Mouse (Mus musculus): Measurements from ENCODE around the gene B3galt5. TPM values are rescaled to one million over a fixed set of nuclear protein-coding genes. Genes with fewer than 3 reads are reported as not detected.

Gene B3galt5
- 10 to 100 TPM; 40.5 to 45.0 (median 41.1) TPM for total RNA-seq (2022)

GRCm38 (mm10) chr16:96235366-96235970 lies at the start of gene B3galt5:
TSS of gene B3galt5 (plus strand) at chr16:96235801.
- DNase-seq (ENCODE audit: low spot score in 2 of 2) = no peak

GRCm38 (mm10) chr16:96187619-96188018 lies 48.0 kb upstream of the B3galt5 start:
- no peak for DNase-seq (ENCODE audit: low spot score in 2 of 2)

GRCm38 (mm10) chr16:96191531-96192506 lies 43.8 kb upstream of the B3galt5 start, which contains the start of gene Lca5l:
TSS of gene Lca5l (minus strand) at chr16:96192271.
- peak; percentile 98 for DNase-seq (ENCODE audit: low spot score in 2 of 2)

DNA sequence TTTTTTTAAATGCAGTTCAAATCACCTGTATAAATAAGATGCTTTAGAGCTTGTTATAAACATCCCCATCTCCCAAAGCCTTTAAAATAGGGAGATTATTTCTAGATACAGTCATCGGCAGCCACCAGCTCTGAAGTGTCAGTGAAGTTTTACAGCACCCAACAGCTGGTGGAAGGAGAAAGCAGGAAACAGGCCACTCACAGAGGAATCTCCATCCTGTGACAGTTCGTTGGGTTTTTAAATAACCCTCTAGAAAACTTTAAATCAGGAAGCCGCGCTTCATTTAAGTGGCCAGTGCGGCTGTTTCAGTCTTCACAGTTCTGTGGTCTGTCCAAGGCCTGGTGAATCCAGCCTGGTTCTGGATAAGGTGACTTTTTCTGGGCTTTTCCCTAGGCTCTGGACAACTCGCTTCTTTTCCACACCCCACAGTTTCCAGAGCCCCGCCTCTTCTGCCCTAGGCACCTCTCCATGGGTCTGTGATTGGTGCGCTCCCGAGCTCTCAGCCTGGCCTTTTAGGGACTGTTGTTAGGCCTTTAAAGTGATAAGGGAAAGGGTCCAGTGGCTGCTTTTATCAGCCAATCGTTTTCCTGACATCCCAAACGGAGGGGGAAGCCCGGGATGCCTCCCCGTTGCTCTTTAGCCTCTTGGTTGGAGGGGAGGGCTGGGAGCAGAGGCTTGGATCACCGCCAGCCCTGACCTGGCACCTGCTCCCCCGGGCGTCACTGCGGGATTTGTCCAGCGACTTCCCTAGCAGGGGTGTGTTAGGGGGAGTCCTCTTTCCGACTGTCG lies 35.5 kb upstream of the B3galt5 start, which contains the start of gene Sh3bgr:
Sh3bgr (plus strand) TSS at position 538 of the 789 bp plus-strand sequence.
- DNase-seq (ENCODE audit: low spot score in 2 of 2) = no peak

- DNase-seq (ENCODE audit: low spot score in 2 of 2) = no peak
Observed at GRCm38 (mm10) chr16:96200702-96201028, 34.9 kb upstream of the B3galt5 start.

- no peak for DNase-seq (ENCODE audit: low spot score in 2 of 2)
Observed at GRCm38 (mm10) chr16:96201485-96202232, 33.9 kb upstream of the B3galt5 start.

DNA sequence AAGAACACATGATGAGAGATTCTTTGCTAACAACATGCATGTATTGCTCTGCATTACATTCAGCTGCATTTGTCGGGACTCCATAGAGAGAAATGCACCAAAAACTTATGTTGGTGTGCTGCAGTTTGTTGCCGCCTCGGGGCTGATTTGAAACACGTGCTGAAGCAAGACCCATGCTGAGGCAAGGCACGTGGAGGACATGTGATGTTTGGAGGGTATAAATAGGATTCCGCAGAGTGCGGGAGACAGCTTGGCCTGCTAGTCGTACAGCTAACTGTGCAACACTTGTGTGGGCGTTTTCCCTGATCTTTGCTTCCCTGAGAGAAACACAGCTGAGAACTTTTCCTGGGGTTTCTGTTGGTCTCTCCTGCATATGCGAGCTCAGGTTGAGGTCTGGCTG lies 25.8 kb upstream of the B3galt5 start:
- DNase-seq (ENCODE audit: low spot score in 2 of 2) = no peak

GRCm38 (mm10) chr16:96210856-96211255 lies 24.7 kb upstream of the B3galt5 start:
- no peak for DNase-seq (ENCODE audit: low spot score in 2 of 2)

- DNase-seq (ENCODE audit: low spot score in 2 of 2) = no peak
Observed at GRCm38 (mm10) chr16:96213027-96213426, 22.6 kb upstream of the B3galt5 start.

- DNase-seq (ENCODE audit: low spot score in 2 of 2) = no peak
Observed at GRCm38 (mm10) chr16:96221491-96221890, 14.1 kb upstream of the B3galt5 start.

DNA sequence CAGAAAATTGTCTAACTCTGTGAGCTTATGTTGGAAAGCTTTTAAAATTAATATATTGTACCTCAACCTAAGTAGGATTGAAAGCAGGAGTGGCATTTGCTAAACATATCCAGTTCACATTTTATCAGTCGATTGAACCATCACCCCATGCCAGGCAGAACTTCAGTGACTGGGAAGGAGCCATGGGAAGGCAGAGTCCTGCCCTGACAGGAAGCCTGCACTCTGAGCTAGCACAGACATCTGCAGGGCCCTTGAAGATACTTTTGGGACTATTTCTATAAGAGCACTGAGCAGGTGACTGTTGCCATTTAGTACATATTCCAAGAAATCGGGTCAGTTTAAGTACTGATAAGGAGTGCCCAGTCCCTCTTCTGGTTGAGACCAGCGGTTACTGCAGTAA lies 13.6 kb upstream of the B3galt5 start:
- DNase-seq (ENCODE audit: low spot score in 2 of 2) = no peak

DNA sequence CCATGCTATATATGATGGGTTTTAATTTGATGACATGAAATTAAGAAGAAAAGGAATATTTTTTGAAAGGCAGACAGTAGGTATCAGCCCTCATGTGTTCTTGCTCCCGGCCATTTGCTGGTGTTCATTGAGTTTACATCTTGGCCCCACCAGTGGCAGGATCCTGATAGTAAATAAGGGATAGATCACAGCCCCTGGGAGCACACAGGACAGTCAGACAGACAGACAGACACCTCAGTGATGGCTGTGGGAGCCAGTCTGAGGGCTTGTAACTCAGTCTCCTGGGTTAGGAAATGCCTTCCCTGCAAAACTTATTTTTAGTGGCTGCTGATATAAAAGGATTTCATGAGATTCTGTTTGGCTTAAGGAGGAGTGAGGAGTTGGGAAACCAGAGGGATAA lies 13.1 kb upstream of the B3galt5 start:
- no peak for DNase-seq (ENCODE audit: low spot score in 2 of 2)

DNA sequence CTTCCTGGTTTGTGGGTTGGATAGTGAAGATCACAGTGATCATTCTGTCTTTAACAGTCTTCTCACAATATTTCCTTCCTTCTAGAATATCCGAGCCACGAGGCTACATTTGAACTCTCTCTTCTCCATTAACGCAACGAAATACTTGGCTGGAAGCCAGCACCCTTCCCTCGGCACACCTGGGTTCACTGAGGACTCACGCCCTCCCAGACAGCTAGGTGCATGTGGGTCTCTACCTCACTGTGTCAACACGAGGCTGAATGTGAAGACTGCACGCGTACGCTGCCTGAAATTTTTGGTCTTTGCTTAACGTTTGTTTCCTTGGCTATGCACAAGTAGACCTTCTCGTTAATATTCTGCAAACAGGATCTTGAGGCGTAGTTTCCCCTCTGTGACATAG lies 7.2 kb upstream of the B3galt5 start:
- no peak for DNase-seq (ENCODE audit: low spot score in 2 of 2)

- no peak for DNase-seq (ENCODE audit: low spot score in 2 of 2)
Observed at GRCm38 (mm10) chr16:96229044-96229555, 6.5 kb upstream of the B3galt5 start.

GRCm38 (mm10) chr16:96230411-96230810 lies 5.2 kb upstream of the B3galt5 start:
- peak; percentile 30 to 39 for DNase-seq (ENCODE audit: low spot score in 2 of 2)

DNA sequence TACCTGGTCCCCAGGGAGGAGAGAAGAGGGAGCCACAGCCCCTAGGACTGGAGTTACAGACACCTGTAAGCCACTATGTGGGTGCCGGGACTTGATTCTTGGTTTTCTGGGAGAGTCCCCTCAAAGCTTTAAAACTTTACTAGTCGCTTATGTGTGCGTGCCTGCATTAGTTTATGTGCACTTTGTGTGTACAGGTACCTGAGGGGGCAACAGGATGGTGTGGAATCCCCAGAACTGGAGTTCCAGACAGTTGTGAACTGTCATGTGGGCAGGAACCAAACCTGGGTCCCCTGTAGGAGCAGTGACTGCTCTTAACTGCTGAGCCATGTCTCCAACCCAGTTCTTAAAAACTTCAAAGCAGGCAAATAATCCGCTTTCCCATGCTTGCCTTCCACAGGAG lies 4.3 kb upstream of the B3galt5 start:
- DNase-seq (ENCODE audit: low spot score in 2 of 2) = no peak

DNA sequence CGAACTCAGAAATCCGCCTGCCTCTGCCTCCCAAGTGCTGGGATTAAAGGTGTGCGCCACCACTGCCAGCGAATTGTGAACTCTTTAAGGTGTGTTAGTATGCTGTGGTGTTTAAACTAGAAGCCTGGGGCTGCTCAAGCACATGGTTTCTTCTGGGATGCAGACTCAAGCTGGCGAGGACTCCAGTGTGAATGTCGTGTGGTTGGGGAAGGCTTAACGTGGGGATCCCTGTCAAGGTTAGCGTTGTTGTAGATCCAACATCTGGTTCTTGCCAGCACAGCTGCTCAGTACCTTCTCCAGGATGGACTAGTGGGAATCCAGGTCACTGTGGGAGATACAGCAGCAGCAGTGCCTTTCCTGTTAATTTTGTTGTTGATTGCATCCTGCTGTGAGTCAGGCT lies 3.6 kb upstream of the B3galt5 start:
- no peak for DNase-seq (ENCODE audit: low spot score in 2 of 2)

DNA sequence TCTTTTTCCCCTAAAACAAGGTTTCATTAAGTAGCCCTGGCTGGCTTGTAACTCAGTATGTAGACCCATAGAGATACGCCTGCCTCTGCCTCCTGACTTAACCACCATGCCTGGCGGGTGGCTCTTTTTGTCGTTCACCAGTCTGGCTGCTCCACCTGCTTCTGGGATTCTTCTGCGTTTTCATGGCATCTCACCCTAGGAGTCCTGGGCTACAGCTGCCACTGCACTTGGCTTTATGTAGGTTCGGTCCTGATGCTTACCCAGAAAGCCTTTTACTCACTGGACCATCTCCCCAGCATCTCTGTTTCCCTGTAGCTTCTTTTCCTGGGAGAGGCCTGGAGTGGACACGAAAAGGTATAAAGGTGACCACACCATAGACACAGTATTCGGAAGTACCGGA lies 1.6 kb upstream of the B3galt5 start:
- no peak for DNase-seq (ENCODE audit: low spot score in 2 of 2)

DNA sequence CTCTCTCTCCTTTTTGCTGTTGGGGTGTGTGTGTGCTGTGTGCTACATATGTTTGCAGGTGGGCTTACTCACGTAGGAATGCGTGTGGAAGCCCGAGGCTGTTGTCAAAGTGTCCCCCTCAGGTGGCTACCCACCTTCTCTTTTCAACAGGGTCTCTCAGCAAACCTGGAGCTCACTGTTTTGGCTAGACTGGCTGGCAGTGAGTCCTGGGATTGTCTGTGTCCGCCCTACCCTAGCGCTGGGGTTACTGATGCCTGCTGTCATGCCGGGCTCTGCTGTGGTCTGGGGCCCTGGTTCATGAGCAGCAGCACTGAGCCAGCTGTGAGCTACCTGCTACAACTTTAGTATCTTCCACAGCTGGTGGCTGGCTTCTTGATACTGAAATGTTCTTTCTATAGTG lies 8.9 kb downstream of the B3galt5 start:
- no peak for DNase-seq (ENCODE audit: low spot score in 2 of 2)

DNA sequence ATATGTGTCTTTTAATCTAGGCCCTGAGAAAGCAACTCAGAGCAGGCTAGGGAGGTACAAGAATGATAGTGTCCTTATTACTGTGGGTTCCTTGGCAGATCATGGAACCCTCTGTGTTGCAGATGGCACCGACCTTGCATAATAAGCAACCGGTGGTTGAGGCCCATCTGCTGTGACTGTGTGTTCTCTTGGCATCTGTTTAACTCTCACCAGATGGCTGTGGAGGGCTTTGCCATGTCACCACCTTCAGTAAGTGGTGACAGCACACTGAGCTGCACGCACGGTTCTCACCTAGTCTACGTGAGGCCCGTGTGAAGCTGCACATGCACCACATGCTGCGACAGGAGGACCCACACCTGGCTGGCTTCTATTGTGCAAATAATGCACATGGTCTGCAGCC lies 14.0 kb downstream of the B3galt5 start:
- peak in 1 of 2 experiments; percentile 53 for DNase-seq (ENCODE audit: low spot score in 2 of 2)

DNA sequence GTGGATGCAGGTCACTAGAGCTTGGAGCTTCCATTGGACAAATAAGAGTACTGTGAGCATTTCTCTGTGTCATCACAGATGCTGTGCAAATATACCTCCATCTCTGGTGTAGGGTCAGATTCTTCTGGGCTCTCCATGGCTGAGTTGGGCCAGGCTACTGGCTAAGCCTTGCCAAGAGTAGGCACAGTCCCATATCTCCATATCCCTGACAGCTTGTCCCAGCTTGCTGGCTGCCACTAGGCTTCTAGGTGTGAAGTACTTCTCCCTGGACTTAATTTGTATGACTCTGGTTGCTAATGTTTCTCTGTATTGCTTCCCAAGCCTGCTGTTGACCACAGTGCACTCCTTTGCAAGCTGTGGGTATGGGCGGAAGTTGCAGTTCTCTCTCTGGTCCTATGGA lies 16.5 kb downstream of the B3galt5 start:
- DNase-seq (ENCODE audit: low spot score in 2 of 2) = no peak

Data from left cerebral cortex, adult 8-10 months (tissue).